Mouse (Mus musculus) MEL (cell line): ENCODE data around the gene Ska3.

Experiments
- CTCF ChIP-seq, 3 experiments: IDR thresholded peaks in 2 of 3; conservative IDR thresholded peaks in 1 of 3; 2 replicates each; pipeline ENCODE4 v1.5.1; 2011 to 2012; ENCODE audit warnings: low read length in 3 of 3, low read depth in 2 of 3, mild to moderate bottlenecking in 2 of 3, improper control_type of control experiment in 1 of 3, inconsistent platforms in 1 of 3, mixed read lengths in 1 of 3, moderate library complexity in 1 of 3; ENCODE audit not compliant: control insufficient read depth in 1 of 3, insufficient read depth in 1 of 3, poor library complexity in 1 of 3, severe bottlenecking in 1 of 3
- E2F4 ChIP-seq: IDR thresholded peaks from 2 replicates; pipeline ENCODE4 v1.6.1; 2011; ENCODE audit warnings: low read depth, low read length, improper control_type of control experiment, borderline replicate concordance
- HCFC1 ChIP-seq: IDR thresholded peaks from 2 replicates; pipeline ENCODE4 v1.6.1; 2012; ENCODE audit warnings: low read depth, mild to moderate bottlenecking, inconsistent platforms, low read length, improper control_type of control experiment, moderate library complexity
- JUND ChIP-seq: IDR thresholded peaks from 2 replicates; pipeline ENCODE4 v1.6.1; 2011; ENCODE audit warnings: low read depth, mild to moderate bottlenecking, improper control_type of control experiment, low read length
- MAX ChIP-seq: IDR thresholded peaks from 2 replicates; pipeline ENCODE4 v1.6.1; 2011; ENCODE audit warnings: low read length, improper control_type of control experiment
- MYC ChIP-seq: IDR thresholded peaks from 2 replicates; pipeline ENCODE4 v1.6.1; 2011; ENCODE audit warnings: low read depth, mild to moderate bottlenecking, low read length, improper control_type of control experiment, moderate library complexity
- POLR2A ChIP-seq, 2 experiments: IDR thresholded peaks; 2 replicates each; pipeline ENCODE4 v1.6.1; 2011 to 2012; ENCODE audit warnings: low read length in 2 of 2, mild to moderate bottlenecking in 2 of 2, control low read depth in 1 of 2, improper control_type of control experiment in 1 of 2, low read depth in 1 of 2, moderate library complexity in 1 of 2; ENCODE audit not compliant: control insufficient read depth in 1 of 2, insufficient read depth in 1 of 2, poor library complexity in 1 of 2
- RAD21 ChIP-seq: IDR thresholded peaks from 2 replicates; pipeline ENCODE4 v1.6.1; 2011; ENCODE audit warnings: mild to moderate bottlenecking, low read depth, low read length, improper control_type of control experiment

DNA sequence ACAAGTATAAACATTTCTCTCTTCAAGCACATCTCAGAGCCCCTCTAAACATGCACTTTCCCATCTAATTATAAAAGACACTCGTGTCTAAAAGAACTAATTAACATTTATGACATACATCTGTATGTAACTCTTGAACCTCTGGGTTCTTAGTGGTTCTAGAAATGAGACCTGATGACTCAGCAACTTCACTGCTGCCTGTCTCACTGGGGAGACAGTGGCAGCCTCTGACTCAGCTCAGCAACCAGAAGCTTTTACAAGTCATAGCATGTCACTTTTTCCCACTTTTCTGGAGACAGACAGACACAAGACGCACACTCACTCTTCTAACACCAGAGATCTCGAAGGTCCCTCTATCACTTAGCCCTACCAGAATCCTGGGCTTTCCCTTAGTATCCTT, 24.3 kb upstream of the Ska3 start:
- no peak for TF ChIP-seq MAX
- TF ChIP-seq MYC: no peak
- no peak for TF ChIP-seq RAD21
- TF ChIP-seq E2F4: no peak
- no peak for TF ChIP-seq CTCF (IDR thresholded peaks at IDR 0.05 in 2 of 3, conservative IDR thresholded peaks at IDR 0.05 in 1 of 3; ENCODE audit: control insufficient read depth in 1 of 3, insufficient read depth in 1 of 3, low read depth in 2 of 3, low read length in 3 of 3, poor library complexity in 1 of 3, severe bottlenecking in 1 of 3)
- no peak for TF ChIP-seq POLR2A (IDR thresholded peaks at IDR 0.05; ENCODE audit: control insufficient read depth in 1 of 2, insufficient read depth in 1 of 2, low read depth in 1 of 2, low read length in 2 of 2, poor library complexity in 1 of 2)
- no peak for TF ChIP-seq HCFC1
- no peak for TF ChIP-seq JUND
